Mouse (Mus musculus) thymus, adult 2 months (tissue): ENCODE measurements around the gene Sh3bp1.

Experiments
- CTCF ChIP-seq: fragments of 200-500 bp; IDR thresholded peaks from 2 replicates; pipeline ENCODE4 v1.5.1; 2012; ENCODE audit warnings: mild to moderate bottlenecking, control low read depth, low read length, moderate library complexity, borderline replicate concordance; ENCODE audit not compliant: control insufficient read depth, poor library complexity, insufficient read depth; ENCODE audit errors: extremely low read depth
- POLR2A ChIP-seq: fragments of 200-500 bp; IDR thresholded peaks from 2 replicates; pipeline ENCODE4 v1.6.1; 2012; ENCODE audit warnings: mild to moderate bottlenecking, low read length, control low read depth, moderate library complexity; ENCODE audit not compliant: control insufficient read depth, poor library complexity, insufficient read depth; ENCODE audit errors: extremely low read depth

DNA sequence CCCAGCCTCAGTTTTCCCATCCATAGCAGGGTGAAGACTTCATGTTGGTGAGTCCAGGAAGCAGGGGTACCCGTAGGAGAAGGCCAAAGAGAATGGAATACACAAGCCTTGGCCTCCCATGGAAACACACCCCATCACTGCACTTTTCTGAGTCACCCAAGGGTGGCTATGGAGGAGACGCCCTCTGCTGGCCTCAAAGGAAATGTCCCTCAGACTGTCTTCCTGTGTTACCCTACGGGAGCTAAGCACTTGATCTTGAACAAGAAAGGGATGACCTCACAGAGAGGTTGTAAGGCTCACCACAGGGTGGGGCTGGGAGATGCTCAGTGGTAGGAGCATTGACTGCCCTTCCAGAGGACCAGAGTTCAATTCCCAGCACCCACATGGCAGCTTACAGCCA lies 32.0 kb downstream of the Sh3bp1 start:
- TF ChIP-seq CTCF (peak; percentile 62; the same call in 1 of the 2 replicates), POLR2A (no peak)
